Mouse (Mus musculus) adrenal gland, postnatal 0 days (tissue): ENCODE data around the gene Gsc2. TPM values are rescaled to one million over a fixed set of nuclear protein-coding genes. Genes with fewer than 3 reads are reported as not detected.

Experiments used
- polyA plus RNA-seq: library from polyadenylated mRNA; unstranded; fragments of >200 nt; fragmentation: Nextera tagmentation; extraction: Ambion mirVana; gene quantifications from 2 replicates; pipeline ENCODE4 v1.2.1, GENCODE M21; 2015

Gsc2 gene
- polyA plus RNA-seq, result not detected in 2 replicates

DNA sequence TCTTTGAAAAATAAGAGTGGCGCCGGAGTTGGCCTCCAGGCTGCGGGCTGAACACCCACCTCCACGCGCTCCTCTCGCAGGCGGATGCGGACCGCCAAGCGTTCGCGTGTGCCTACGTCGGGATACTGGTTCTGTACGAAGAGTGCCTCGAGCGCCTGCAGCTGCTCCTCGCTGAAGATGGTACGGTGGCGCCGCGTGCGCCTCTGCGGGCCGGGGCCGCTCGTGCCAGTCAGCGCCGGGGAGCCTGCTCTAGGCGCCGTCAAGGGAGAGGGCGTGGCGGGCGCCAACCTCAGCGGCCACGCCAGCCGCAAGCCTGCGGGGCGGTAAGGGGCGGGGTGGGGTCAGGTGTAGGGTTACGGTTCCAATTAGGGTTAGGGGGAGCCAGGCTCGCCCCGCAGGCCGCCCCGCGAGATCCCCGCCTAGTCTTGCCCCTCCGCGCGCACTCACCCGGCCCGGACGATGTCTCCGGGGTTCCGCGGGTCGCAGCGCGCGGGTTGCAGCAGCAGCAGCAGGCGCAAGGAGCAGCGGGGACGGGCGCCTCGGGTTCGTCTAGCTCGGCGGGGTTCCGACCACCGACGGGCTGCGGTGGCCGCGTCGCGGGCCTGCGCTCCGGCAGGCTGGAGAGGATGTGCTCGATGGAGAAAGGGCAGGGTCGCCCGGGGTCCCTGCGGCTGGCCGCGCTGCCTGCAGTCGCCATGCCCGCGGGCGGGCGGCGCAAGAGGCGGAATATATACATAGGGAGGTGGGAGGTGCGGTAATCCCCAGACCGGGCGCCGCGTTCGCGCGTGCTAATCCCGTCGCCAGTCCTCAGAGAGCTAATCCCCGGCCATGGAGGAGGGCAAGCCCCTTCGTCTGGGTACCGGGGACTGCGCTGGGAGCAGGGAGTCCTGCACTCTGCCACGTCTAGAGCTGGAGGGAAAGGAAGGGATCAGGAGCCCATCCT lies at the start of gene Gsc2:
Gene Gsc2 (minus strand): TSS at position 753 of the 943 bp plus-strand sequence.

GRCm38 (mm10) chr16:17928087-17928580 lies 13.3 kb upstream of the Gsc2 start, which contains the start of gene Slc25a1:
Slc25a1 (minus strand) TSS chr16:17928219.

DNA sequence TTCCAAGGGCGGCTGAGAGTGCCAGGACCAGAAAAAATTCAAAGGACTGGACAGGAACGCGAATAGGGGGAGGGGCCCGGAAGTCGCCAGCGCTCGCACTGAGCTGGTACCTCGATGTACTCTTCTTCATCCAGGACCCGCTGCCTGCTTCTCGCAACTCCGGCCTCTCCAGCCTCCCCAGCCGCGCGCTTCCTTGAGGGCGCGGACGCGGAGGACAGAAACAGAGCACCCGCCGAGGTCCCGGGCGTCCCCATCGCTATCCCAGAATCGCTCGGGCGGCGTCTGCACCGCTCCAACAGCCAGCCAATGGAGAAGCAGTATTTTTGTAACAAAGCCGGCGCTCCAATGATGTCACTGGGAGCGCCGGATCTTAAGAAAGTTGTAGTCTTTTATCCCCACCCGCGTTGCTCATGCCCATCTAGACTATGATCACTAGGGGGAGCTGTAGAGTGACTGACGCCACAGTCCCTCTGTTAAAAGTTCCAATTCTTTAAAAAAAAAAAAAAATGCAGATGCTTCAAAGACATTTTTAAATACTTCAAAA lies 3.7 kb downstream of the Gsc2 start, which contains the start of gene Ess2:
Gene Ess2 (minus strand): TSS at position 297 of the 544 bp plus-strand sequence.

GRCm38 (mm10) chr16:17898462-17898861 lies 16.4 kb downstream of the Gsc2 start, which contains the start of the genes Dgcr2 and Tssk2:
Dgcr2 (minus strand) TSS chr16:17898562.
Tssk2 (plus strand) TSS chr16:17898637.

GRCm38 (mm10) chr16:17893923-17894322 lies 20.9 kb downstream of the Gsc2 start, which contains the start of gene Tssk1:
Tssk1 (plus strand) TSS chr16:17894223.

GRCm38 (mm10) chr16:17891567-17891959 lies 23.3 kb downstream of the Gsc2 start, which contains the start of gene Gm20518:
Gm20518 (minus strand) TSS chr16:17891671.

Other genes starting within 250 kb of the Gsc2 start
- gene Med15, start 182.2 kb downstream of the Gsc2 start, polyA plus RNA-seq, result 21.9 and 32.5 TPM in 2 replicates
- gene Klhl22, start 155.4 kb downstream of the Gsc2 start, polyA plus RNA-seq, result 31.6 and 40.0 TPM in 2 replicates
- 18.1 and 30.6 TPM in 2 replicates for gene Scarf2, start 117.8 kb downstream of the Gsc2 start, polyA plus RNA-seq
- gene B830017H08Rik, start 81.9 kb downstream of the Gsc2 start, polyA plus RNA-seq, result not detected in 2 replicates
- gene Car15, start 76.7 kb downstream of the Gsc2 start, polyA plus RNA-seq, result 0.68 and 1.5 TPM in 2 replicates
- gene Gm20518, start 23.4 kb downstream of the Gsc2 start, polyA plus RNA-seq, result not detected in 2 replicates
- gene Tssk1, start 20.8 kb downstream of the Gsc2 start, polyA plus RNA-seq, result 0.04 TPM in 1 of 2 replicates, not detected in the other
- 34.3 and 42.9 TPM in 2 replicates for gene Dgcr2, start 16.5 kb downstream of the Gsc2 start, polyA plus RNA-seq
- not detected in 2 replicates for gene Tssk2, start 16.4 kb downstream of the Gsc2 start, polyA plus RNA-seq
- 18.2 and 22.6 TPM in 2 replicates for gene Ess2, start 3.7 kb downstream of the Gsc2 start, polyA plus RNA-seq
- gene Slc25a1, start 13.2 kb upstream of the Gsc2 start, polyA plus RNA-seq, result 107 and 132 TPM in 2 replicates
- 0.29 TPM in 1 of 2 replicates, not detected in the other for gene Vpreb2, start 65.4 kb upstream of the Gsc2 start, polyA plus RNA-seq
- gene Dgcr6, start 137.8 kb upstream of the Gsc2 start, polyA plus RNA-seq, result 105 and 116 TPM in 2 replicates
- gene Prodh, start 175.1 kb upstream of the Gsc2 start, polyA plus RNA-seq, result 5.9 and 8.0 TPM in 2 replicates
- 1.0 and 1.9 TPM in 2 replicates for gene Rtn4r, start 212.6 kb upstream of the Gsc2 start, polyA plus RNA-seq